Mouse (Mus musculus): ENCODE data around the gene Sprr2d.

Gene Sprr2d

GRCm38 (mm10) chr3:92338840-92339239 lies at the start of gene Sprr2d:
TSS of gene Sprr2d (plus strand) at chr3:92339140.
- DNase-seq (ENCODE audit: low spot score), result no peak

- no peak for DNase-seq (ENCODE audit: low spot score)
These were observed 31.5 kb upstream of the Sprr2d start for GRCm38 (mm10) chr3:92307406-92307805.

GRCm38 (mm10) chr3:92316320-92316719 lies 22.6 kb upstream of the Sprr2d start, which contains the start of gene Sprr2b:
TSS of gene Sprr2b (plus strand) at chr3:92316620.
- DNase-seq (ENCODE audit: low spot score), result no peak

- DNase-seq (ENCODE audit: low spot score), result no peak
These were observed 21.6 kb upstream of the Sprr2d start for GRCm38 (mm10) chr3:92317384-92317783.

- DNase-seq (ENCODE audit: low spot score), result no peak
These were observed 2.7 kb upstream of the Sprr2d start for GRCm38 (mm10) chr3:92336278-92336677.

- no peak for DNase-seq (ENCODE audit: low spot score)
These were observed 12.9 kb downstream of the Sprr2d start, which contains the start of gene Sprr2e for GRCm38 (mm10) chr3:92351843-92352242. TSS of gene Sprr2e (plus strand) at chr3:92352143.

- DNase-seq (ENCODE audit: low spot score), result no peak
These were observed 22.7 kb downstream of the Sprr2d start for GRCm38 (mm10) chr3:92361619-92362018.

GRCm38 (mm10) chr3:92364887-92365286 lies 25.9 kb downstream of the Sprr2d start, which contains the start of gene Sprr2f:
TSS of gene Sprr2f (plus strand) at chr3:92365187.
- no peak for DNase-seq (ENCODE audit: low spot score)

- no peak for DNase-seq (ENCODE audit: low spot score)
These were observed 34.7 kb downstream of the Sprr2d start for GRCm38 (mm10) chr3:92373613-92374012.

GRCm38 (mm10) chr3:92385385-92385784 lies 46.4 kb downstream of the Sprr2d start, which contains the start of gene Sprr2h:
TSS of gene Sprr2h (plus strand) at chr3:92385685.
- no peak for DNase-seq (ENCODE audit: low spot score)
